Mouse (Mus musculus) E14TG2a.4 (cell line): ENCODE measurements around the gene Il18.

Experiments used
- CTCF ChIP-seq: conservative IDR thresholded peaks from 2 replicates; pipeline ENCODE4 v1.5.1; 2014; ENCODE audit warnings: low read length
- NANOG ChIP-seq: IDR thresholded peaks from 2 replicates; pipeline ENCODE4 v1.6.1; 2014; ENCODE audit warnings: borderline replicate concordance, low read length, mixed read lengths
- POU5F1 ChIP-seq: IDR thresholded peaks from 2 replicates; pipeline ENCODE4 v1.6.1; 2014; ENCODE audit warnings: low read length, borderline replicate concordance

- TF ChIP-seq CTCF: no peak
- TF ChIP-seq NANOG: no peak
- TF ChIP-seq POU5F1: no peak
Measured at GRCm38 (mm10) chr9:50569599-50570525, 15.2 kb downstream of the Il18 start.
